Mouse (Mus musculus) embryonic fibroblast, embryonic 13.5 days (primary cell): Measurements from ENCODE around the gene Abcg5. TPM values are rescaled to one million over a fixed set of nuclear protein-coding genes. Genes with fewer than 3 reads are reported as not detected.

Source experiments
- H3K27ac ChIP-seq: 2 replicates; pipeline ENCODE4 v1.5.1; 2012; ENCODE audit warnings: low read length, control low read depth, inconsistent platforms; ENCODE audit not compliant: insufficient read depth
- H3K4me1 ChIP-seq: 2 replicates; pipeline ENCODE4 v1.6.1; 2011; ENCODE audit warnings: low read length; ENCODE audit not compliant: control insufficient read depth, insufficient read depth
- H3K4me3 ChIP-seq: 2 replicates; pipeline ENCODE4 v1.5.1; 2011; ENCODE audit warnings: mild to moderate bottlenecking, control low read depth, low read length; ENCODE audit not compliant: insufficient read depth
- CTCF ChIP-seq: IDR thresholded peaks from 2 replicates; pipeline ENCODE4 v1.5.1; 2011; ENCODE audit warnings: mild to moderate bottlenecking, control low read depth, low read length, moderate library complexity, borderline replicate concordance; ENCODE audit not compliant: insufficient read depth
- POLR2A ChIP-seq: IDR thresholded peaks from 2 replicates; pipeline ENCODE4 v1.6.1; 2011; ENCODE audit warnings: low read depth, mild to moderate bottlenecking, control low read depth, low read length, moderate library complexity
- polyA plus RNA-seq: library from polyadenylated mRNA; stranded (reverse); fragments of >200 nt; gene quantifications from 2 replicates; pipeline ENCODE4 v1.2.4, GENCODE M21; 2011; ENCODE audit warnings: low read depth; ENCODE audit not compliant: missing spikeins, insufficient read length

The Abcg5 gene
- polyA plus RNA-seq, 1 experiment: not detected

DNA sequence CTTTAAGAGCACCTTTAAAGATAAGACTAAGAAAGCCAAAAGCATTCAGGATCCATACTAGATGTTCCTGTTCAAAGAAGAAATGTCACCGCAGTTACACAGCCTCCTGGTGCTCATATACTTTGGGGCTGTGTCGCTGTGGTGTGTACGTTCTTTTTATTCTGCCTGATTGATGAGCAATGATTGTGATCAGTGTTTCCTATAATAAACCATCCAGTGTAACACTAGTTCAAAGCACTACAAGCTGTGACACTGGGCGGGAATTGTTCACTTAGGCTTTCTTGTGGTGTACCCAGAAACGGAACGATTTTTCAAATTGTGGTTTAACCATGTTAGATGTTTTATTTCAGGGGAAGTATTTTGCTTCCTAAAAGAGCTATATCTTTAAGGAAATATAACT lies 51.0 kb downstream of the Abcg5 start:
- TF ChIP-seq POLR2A: no peak
- TF ChIP-seq CTCF: no peak
- peaks cover 9% of the 10 kb centered on the region for H3K4me1 ChIP-seq
- no peak overlapping the region for H3K4me3 ChIP-seq
- H3K27ac ChIP-seq: no peak overlapping the region

- H3K27ac ChIP-seq: peak overlapping the region; percentile 5
- peaks cover 9% of the 10 kb centered on the region for H3K4me1 ChIP-seq
- TF ChIP-seq POLR2A (no peak), CTCF (no peak)
- H3K4me3 ChIP-seq: no peak overlapping the region
Observed at GRCm38 (mm10) chr17:84628611-84629010, 54.2 kb downstream of the Abcg5 start.

DNA sequence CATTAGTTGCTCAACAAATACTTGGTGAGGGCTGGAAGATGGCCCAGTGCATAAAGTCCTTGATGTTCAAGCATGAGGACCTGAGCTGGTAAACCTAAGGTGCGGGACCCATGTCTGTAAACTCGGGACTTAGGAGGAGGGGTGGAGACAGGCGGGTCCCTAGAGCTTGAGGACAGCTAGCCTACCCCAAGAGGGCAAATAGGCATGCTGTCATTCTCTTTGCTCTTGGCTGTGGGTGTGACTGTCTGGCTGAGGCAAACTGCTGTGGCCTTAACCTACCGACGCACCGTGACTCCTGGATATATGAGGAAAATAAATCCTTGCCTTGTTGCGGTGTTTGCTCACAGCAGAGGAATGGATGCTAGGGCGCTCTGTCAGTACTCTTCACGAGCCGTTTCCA lies 55.1 kb downstream of the Abcg5 start:
- no peak overlapping the region for H3K27ac ChIP-seq
- TF ChIP-seq POLR2A (no peak), CTCF (no peak)
- H3K4me3 ChIP-seq: no peak overlapping the region
- H3K4me1 ChIP-seq: peaks cover 9% of the 10 kb centered on the region

DNA sequence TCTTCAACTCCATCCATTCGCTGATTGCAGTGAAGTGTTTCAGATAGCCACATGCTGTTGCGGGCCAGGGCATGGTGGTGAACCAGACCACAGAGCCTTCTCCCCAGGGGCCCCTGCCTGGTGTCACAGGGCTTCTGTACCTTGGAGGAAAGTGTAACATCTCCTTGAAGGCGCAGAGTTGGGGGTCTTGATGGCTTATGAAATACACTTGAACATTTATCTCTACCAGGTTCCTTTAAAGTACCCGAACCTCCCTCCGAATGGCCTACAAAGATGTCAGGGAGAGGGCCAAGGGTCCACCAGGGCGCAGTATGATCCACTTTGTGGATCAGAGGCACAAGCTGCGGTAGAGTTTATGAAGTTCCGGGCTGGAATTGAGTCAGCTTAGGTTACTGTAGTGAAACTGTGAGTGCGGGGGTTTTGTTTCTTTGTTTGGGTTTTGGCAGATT lies 55.9 kb downstream of the Abcg5 start:
- H3K4me1 ChIP-seq: peaks cover 9% of the 10 kb centered on the region
- 0 out of 2 replicates have a peak overlapping the region, but pooled peaks have one; percentile 8 for H3K27ac ChIP-seq
- peak overlapping the region; percentile 4; the same call in 1 of the 2 replicates for H3K4me3 ChIP-seq
- no peak for TF ChIP-seq CTCF
- TF ChIP-seq POLR2A: no peak; the same call in 1 of the 2 replicates

DNA sequence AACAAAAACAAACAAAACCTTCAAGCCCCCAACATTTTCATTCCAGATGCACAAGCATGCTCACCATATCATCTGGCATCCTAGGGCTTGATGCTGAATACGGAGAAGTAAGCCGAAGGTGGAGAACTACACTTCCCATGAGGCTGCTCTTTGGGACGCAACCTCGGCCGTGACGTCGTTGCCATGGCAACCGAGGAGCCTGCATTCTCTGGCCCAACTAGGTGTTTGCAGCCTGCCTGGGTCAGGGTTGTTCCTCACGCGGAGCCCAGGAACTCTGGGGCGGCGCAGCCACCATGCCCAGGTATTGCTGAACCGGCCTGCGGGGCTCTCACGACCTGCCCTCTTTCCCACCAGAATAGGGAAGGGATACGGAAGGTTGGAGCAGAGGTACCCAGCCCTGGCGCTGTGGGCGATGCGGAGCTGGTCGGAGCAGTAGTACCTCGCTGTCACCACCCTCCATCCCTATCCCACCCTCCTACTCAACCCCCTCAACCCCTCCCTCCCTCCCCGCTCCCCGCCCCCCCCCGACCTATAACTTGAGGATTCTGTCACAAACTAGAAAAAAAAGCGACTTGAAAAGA lies 56.4 kb downstream of the Abcg5 start, which contains the start of gene Dync2li1:
TSS of gene Dync2li1 (plus strand) at position 221 of the 581 bp plus-strand sequence.
- TF ChIP-seq CTCF (0 out of 2 replicates have a peak, but pooled peaks have one; percentile 2), POLR2A (peak; percentile 68)
- H3K4me1 ChIP-seq: peaks cover 9% of the 10 kb centered on the region
- H3K27ac ChIP-seq: 0 out of 2 replicates have a peak within 1 kb of the TSS, but pooled peaks have one; percentile 8
- H3K4me3 ChIP-seq: peak within 1 kb of the TSS; percentile 57

DNA sequence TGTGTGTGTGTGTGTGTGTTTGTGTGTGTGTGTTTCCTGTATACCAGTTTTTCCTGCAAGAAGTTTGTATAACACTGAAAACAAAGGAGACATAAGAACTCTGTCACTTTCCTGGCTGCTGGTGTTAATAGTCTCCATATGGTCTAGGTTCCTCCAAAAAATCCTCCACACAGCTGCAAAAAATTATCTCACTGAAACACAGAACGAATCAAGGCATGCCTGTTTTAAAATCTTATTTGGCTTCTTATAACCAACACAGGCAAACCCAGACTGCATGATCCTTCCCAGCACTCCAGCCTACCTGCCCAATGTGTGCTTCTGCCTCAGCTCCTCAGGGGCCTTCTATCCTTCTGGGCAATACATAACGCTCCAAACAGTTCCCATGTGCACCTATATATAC lies 59.9 kb downstream of the Abcg5 start:
- H3K27ac ChIP-seq: peak overlapping the region; percentile 72; the same call in 1 of the 2 replicates
- peaks cover 6% of the 10 kb centered on the region; the same call in 1 of the 2 replicates for H3K4me1 ChIP-seq
- no peak overlapping the region for H3K4me3 ChIP-seq
- TF ChIP-seq POLR2A (no peak), CTCF (no peak)

DNA sequence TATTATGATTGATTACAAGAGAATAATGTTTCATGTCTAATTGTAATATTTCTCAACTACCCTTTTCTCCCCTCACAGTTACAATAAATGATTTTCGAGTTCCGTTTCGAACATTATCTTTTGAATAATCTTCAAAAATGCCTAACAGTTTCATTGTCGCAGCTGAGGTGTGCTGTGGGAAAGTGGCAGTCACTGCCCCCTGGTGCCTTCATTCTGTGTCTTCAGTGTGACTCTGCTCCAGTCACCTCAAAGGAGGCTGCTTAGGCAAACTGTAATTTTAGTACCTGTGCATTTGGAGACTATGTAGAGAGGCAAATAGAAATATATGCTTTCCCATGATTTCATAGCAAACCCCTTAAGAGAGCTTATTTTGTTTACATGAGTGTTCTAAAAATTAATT lies 60.8 kb downstream of the Abcg5 start:
- 0 out of 2 replicates have a peak, but pooled peaks cover 3% of the 10 kb centered on the region for H3K4me1 ChIP-seq
- no peak overlapping the region for H3K4me3 ChIP-seq
- no peak overlapping the region for H3K27ac ChIP-seq
- TF ChIP-seq POLR2A: no peak
- TF ChIP-seq CTCF: no peak

- no peak overlapping the region for H3K4me3 ChIP-seq
- 0 out of 2 replicates have a peak, but pooled peaks cover 3% of the 10 kb centered on the region for H3K4me1 ChIP-seq
- TF ChIP-seq CTCF: no peak
- TF ChIP-seq POLR2A: no peak
- H3K27ac ChIP-seq: no peak overlapping the region
Observed at GRCm38 (mm10) chr17:84621209-84621608, 61.6 kb downstream of the Abcg5 start.

- Histone ChIP-seq H3K27ac (no peak overlapping the region), H3K4me3 (no peak overlapping the region), H3K4me1 (0 out of 2 replicates have a peak, but pooled peaks cover 3% of the 10 kb centered on the region)
- TF ChIP-seq CTCF (no peak), POLR2A (no peak)
Observed at GRCm38 (mm10) chr17:84620610-84621009, 62.2 kb downstream of the Abcg5 start.

DNA sequence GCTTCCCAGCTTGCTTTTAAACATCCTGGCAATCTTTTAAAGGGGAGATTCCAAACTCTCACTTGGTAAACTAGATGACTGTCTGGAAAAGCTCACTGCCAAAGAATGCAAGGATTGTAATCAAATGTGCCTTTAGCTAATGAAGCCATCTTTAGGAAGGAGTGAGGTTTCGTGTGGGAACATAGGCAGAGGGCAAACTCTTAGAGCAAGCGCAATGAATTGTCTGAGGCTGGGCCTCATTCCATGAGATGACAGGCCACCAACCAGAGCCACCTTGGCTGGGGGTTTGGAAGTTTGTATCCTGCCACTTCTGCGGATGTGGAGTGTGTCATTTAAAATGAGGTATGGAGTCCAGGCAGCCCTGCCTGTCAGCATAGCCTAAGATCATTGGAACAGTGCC lies 62.7 kb downstream of the Abcg5 start:
- Histone ChIP-seq H3K27ac (no peak overlapping the region), H3K4me1 (0 out of 2 replicates have a peak, but pooled peaks cover 3% of the 10 kb centered on the region), H3K4me3 (no peak overlapping the region)
- no peak for TF ChIP-seq CTCF

- H3K4me3 ChIP-seq: no peak overlapping the region
- no peak overlapping the region for H3K27ac ChIP-seq
- no peak for TF ChIP-seq POLR2A
- TF ChIP-seq CTCF: no peak
- 0 out of 2 replicates have a peak, but pooled peaks cover 3% of the 10 kb centered on the region for H3K4me1 ChIP-seq
Observed at GRCm38 (mm10) chr17:84619112-84619511, 63.7 kb downstream of the Abcg5 start.
